Mouse (Mus musculus) cerebellum, postnatal 36 days (tissue): Measurements from ENCODE around the gene Ankrd55.

Experiments
- DNase-seq, 2 experiments: peaks; one replicate each; pipeline ENCODE4 v3.0.0; 2021 to 2022; ENCODE audit warnings: mixed read lengths in 2 of 2

The Ankrd55 gene

DNA sequence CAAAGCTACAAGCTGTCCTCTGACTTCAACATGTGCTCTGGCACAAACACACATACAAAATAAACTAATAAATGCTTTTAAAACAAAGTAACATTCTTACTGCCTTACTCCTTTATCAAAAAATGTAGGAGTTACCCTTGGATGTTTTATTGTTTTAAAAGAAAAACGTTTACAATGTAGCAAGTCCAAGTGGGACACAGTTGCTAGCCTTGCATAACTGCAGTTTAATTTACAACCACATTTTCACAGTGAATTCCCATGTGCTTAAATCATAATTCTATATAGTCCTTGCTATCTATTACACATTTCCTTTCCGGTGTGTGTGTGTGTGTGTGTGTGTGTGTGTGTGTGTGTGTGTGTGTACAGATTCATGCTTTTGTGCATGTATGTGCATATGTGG lies 57.3 kb downstream of the Ankrd55 start:
- no peak for DNase-seq

DNA sequence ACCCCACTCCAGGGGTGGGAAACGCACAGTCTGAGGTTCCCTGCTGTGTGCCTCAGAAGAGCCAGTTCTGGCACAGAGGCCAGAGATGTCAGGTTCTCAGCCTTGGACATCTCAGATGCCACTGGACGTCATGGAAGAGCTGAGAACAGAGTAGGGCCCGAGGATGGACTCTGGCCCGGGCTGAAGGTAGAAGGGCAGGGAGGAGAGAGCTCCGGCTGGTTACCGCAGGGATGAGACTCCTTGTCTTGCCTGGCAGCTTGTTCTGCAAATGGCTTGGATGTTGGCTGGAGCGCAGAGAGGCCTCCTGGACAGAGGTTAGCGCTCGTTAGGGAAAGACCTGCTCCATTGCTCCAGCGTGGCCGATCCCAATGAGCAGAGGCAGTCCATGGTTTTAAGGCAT lies 57.8 kb downstream of the Ankrd55 start:
- DNase-seq: no peak

DNA sequence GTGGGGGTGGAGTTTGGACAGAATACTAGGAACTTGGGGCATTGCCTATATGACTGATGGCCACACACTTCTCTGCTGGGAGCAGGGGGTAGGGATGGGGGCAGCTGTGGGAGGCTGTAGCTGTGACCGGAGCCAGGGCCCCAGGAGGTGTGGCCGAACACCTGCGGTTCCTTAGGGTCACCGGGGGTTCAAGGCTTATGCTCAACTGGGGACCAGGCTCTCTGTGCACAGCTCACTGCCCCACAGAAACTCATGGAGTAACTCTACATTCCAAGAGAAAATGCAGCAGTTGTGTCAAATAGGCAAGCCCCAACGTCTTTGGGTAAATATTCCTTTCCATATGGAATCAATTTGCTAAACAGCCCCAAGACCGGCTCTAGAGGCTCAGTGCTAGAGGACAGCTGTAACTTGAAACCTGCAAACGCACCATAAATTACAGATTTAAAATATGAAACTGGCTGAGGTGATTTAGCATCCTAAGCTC lies 58.5 kb downstream of the Ankrd55 start:
- no peak for DNase-seq

DNA sequence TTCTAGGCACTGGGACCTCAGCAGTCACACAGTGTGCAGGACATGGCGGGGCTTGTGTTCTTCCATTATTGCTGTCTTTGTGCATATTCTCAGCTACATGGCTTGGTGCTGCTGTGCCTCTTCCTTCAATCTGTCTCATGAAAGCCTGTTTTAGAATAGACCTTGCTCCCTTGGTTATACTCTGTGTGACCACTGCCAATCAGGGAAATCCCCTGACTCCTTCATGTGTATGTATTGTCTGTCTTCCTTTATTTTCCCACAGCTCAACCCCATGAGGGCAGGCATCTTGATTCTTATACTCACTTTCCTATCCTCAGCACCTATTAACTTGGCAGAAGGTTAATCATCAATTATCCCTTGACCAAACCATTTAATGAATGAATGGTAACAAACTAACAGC lies 60.0 kb downstream of the Ankrd55 start:
- no peak for DNase-seq

DNA sequence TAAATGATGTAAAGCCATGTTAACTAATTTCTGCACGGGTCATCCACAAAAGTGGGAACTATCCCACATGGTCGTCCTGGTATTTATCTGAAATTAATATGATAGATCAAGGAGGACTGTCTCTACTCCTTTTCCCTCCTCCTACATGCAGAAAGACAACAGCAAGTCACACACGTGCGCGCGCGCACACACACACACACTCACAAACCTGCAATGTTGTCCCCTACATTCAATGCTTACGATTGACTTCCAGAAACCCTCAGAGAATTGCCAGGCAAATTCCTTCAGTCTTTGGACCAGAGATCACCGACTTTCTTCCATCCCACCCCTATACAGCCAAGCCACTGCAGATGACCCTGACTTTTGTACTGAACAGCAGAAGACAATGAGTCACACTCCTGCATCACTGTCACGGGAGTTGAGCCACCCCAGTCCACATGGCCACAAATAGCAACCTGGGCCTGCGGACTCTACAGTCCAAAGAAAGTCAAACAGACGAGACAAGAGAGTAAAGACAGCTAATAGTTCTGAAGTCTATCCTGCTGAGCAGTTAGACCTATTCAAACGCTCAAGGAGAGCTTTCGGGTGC lies 60.7 kb downstream of the Ankrd55 start:
- no peak for DNase-seq

DNA sequence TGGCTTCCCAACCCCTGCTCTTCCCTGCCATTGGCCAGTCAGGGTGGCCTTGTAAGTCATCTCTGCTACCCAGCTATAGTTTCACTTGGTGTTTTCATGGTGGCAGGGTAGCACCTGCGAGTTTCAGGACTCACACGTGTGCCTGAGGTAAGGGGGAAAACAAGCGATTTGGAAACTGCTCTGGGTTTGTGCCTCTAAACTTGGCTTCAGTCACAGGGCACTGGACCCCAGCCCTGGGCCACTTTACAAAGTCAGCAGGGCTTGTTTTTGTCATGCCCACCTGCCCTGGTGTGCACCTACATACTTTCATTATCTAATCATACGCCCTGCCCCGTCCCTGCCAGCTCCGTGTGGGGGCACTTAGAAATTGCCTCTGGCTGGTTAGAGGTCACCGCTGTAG lies 61.2 kb downstream of the Ankrd55 start:
- no peak for DNase-seq

DNA sequence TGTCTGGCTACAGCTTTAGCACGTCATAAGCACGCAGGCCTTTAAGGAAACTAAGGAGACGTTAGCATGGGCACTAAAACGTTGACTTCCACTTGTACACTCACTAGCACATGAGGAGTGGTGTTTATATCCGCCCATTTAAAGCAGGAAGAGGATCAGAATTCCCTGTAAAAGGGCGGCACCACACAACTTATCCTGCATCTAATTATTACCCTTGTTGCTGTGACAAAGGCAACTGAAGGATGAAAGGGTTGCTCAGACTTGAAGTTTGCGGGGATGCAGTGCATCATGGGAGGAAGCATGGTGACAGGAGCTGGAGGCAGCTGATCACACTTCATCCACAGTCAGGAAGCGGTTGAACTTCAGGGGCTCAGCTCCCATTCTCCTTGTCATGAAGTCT lies 63.7 kb downstream of the Ankrd55 start:
- no peak for DNase-seq

DNA sequence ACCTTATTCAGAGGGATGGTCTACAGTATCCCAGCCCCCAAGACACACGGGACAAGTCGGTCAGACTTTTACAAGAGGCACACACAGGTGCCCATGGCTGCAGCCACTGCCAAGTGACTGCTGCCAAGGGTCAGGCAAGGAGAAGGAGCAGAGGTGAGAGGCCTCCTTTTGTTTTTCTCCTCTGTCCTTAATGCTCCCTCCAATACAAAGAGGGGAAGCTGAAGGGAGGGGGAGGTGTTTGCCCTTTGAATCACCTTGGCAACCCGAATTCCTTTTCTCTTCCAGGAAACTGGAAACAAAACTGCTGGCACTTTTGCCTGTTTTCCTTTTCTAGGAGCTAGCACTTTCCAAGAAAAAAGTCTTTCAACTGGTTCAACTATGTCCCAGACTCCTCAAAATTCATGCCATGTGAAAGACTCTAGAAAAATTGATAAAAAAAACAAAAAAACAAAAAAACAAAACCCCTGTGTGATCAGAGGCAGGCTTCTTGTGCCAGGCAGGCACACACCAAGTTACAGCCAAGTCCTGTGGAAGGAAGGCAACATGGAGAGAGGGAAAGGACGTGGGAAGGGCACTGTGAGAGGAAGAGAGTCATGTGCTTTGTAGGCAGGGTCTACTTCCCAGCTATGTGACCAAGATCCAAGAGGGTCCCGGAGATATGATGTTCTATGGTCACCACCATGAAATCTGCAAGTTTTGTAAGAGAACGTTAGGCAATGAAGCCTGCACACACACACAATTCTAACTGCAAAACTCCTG lies 66.0 kb downstream of the Ankrd55 start:
- DNase-seq: no peak

DNA sequence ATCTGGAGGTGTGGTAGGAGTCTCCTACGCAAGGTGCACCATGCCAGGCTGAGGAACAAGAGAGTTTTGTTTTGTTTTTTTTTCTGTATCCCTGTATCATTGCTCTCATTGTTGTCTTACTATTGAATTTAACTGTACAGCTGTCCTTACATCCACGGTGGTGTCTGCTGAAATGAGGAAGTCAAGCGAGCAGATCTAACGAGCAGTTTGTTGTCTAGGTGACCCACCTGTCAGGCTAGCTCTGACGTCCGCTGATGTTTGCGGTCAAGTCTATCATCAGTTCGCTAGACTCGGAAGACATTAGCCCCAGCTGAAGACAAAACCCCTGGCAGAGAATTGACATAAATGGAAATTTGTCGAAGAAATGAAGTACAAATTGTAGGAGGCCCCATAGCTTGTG lies 66.7 kb downstream of the Ankrd55 start:
- no peak for DNase-seq

DNA sequence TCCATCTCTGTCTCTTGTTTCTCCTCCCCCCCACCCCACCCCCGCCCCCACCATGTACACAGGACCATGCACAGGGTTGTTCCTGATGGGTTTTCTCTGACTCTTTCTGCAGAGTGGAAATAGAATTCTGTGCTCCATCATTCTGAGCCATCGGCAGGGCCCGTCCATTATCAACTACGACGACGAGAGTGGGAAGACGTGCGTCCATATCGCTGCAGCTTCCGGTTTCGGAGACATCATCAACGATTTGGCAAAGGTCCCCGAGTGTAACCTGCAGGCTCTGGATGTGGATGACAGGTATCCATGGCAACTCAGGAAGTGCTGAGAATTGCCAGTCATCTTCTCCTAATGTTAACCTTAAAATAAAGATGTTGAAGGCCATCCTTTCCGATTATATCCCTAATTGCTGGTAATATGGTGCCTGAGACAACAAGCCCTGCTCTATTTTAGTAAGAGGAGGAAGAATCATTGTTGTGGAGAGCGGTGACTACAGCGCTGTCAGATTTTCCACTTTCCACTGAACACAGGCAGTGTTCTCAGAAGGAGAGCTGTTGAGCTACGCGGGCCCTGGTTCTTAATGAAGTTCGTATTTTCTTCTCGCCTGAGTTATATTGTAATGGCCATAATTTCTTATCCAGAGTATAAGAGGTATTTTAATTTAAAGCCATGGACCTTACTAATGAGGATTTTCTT lies 67.7 kb downstream of the Ankrd55 start:
- no peak for DNase-seq

DNA sequence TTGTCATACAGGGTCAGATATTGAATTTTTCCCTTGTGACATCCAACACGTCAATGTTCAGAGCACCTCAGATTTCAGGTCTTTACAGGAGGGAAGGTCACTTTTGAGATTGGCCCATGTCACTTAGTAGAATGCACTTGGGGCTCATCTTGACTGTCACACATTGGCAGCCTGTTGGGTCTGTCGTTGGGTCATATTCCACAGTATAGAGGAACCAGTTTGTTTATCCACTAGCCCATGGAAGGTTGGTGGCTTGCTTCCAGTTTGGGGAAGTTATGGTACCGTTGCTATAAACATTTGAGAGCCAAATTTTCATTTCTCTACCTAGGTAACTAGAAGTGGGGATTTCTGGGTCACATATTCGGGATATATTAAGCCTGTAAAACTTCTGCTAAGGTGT lies 73.3 kb downstream of the Ankrd55 start:
- DNase-seq: no peak

DNA sequence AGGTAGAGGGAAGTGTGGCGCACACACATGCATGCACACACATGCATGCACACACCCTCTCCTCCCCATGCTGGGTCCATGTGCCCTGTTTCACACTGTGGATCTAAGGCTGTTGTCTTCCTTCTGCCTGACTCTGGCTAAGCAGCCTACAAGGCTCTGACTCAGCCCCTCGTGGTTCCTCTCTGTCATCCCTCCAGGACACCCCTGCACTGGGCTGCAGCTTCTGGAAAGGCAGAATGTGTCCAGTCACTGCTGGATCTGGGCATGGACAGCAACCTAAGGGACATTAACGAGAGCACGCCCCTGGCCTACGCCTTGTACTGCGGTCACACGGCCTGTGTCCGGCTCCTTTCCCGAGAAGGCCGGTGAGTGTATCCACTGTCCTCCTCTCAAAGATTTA lies 75.0 kb downstream of the Ankrd55 start:
- DNase-seq: no peak

DNA sequence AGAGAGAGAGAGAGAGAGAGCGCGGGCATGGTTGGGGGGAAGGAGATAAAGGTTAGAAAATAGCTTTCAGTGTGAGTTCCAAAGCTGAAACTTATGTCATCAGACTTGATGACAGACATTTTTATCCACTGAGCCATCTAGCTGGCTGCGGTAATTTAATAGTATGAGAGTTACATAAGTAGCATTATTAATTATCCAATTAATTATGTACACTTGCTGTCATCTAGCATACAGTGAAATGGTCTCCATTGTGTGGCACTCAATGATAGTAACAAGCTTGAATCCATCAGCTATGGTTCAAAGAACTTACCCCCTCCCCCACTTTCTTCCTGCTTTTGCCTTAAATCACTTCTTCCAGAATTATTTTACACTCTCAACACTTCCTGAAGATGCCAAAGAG lies 75.5 kb downstream of the Ankrd55 start:
- DNase-seq: no peak

DNA sequence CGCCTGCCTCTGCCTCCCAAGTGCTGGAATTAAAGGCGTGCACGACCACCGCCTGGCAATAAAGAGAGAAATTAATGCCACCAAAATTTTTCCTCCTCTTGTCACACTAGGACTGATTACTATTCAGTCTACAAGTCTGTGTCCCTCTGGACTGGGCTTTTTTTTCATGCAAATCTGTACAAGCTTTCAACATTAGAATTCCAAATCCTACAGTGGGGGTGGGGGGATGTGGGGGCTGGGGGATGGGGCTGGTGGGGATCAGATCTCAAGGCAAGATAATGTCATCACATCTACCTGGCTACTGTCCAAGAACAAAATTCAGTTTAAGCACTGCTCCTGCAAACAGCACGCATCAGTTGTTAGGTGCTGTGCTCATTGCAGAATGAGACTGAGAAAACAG lies 76.4 kb downstream of the Ankrd55 start:
- DNase-seq: no peak

DNA sequence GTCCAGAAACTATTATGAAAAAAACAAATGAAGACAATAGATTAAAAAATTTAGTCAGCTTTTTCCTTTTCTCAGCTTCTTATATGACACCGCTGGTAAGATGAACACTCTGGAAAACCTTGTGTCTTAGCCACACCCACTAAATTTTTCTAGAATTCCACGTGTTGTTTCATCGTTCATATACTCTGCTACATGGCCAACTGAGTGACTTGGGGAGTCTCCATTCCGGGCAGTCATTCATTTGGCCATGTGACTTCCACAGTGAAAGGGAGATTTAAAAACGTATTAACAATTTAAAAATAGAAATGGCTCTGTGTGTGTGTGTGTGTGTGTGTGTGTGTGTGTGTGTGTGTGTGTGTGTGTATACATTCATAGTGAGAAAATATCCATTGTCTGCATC lies 77.1 kb downstream of the Ankrd55 start:
- DNase-seq: no peak

DNA sequence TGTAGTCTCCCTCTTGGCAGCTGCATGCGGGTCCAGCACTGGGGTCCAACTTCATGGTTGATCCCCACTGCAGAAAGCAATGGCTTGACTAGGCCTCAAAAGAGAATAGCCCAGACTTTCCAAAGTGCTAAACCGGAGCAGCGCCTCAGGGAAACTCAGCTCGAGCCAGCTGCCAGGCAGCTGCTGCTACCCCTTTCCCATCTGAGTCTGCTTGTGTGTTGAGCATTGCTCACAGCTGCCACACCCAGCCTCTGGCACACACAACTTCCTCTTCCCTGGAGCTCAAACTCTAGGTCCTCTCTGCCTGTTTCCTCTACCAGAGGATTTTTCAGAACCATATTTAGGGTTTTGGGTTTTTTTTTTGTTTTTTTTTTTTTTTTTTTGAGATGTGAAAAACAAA lies 77.5 kb downstream of the Ankrd55 start:
- no peak for DNase-seq

DNA sequence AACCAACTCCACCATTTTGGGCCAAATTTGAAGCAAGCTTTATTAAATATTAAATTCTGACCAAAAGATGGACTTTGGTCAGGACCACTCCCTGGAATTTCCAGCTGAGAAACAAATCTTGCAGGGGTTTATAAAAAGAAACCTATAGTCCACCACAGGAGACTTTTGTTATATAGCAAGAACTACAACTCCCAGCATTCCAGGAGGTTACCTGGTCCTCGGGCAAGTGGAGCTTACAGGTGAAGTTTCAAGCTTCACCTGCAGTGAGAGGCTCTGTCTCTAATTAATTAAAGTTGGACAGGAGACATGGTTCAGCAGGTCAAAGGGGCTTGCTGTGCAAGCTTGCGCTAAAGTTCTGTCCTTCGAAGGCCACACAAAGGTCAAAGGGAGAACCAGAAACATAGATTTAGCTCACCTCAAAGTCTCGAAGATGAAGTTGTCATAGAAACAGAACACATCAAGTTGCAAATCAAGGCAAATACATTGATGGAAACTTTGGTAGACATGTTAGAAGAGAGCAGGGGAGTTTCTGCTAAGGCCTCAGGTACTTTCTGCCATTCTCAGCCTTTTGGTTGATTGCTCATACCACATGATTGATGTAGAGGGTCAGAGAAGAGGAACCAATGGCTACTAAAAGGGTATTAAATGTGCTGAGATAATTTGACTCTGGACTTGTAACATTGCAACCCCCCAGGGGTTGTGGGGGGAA lies 78.2 kb downstream of the Ankrd55 start:
- DNase-seq: no peak

DNA sequence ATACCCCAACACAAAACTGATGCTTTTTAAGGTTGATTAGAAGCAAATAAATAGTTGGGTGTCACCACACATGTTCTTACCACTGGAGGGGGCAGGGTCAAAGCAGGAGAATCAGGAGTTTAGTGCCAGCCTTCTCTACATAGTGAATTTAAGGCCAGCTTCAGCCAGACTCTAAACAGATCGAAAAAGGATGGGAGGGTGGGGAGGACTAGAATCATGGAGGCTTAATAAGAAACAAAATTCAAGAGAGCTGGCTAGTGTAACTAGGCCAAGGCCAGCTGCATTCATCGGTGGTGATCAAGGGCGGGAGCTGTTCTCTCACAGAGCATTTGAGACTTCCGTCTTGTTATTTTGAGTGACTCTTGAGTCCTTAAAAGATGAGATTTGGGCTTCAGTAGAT lies 83.5 kb downstream of the Ankrd55 start:
- DNase-seq: no peak

DNA sequence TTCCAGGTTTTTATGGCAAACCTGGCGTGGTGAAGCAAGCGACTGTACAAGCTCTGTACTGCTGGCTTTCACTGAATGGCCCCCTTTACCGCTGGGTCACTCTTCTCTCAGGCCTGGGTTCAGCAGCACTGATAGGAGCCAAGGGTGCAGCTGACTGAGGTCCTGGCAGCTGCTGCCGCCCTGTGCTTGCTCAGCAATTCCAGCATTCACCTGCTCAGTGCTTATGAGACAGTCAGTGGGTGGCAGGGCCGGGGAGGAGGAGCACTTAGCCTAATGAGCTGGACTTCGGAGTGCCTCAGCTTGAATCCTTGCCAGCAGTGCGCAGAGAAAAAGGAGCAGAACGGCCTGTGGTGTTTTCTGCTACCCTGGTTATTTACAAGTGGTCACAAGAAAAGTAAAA lies 87.5 kb downstream of the Ankrd55 start:
- peak in 1 of 2 experiments; percentile 9 for DNase-seq

DNA sequence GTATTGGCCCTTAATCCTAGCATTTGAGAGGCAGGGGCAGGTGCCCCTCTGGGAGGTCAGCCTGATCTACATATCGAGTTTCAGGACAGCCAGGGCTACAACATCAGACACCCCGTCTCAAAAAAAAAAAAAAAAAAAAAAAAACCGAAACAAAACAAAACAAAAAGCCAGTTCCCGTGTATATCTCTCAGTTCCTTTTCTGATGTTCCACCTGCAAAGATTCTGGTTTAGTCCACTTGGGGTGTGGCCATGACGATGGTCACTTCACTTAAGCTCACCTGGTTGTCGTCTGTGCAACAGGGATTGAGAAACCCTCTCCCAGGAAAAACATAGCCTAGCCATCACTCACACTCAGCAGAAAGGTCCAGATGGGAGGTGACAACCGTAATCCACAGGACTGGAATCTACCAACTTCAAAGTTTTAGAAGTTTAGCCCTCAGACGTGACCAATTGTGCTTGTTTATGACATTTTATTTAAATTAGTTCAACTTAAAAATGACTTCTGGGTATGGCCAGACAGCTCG lies 90.6 kb downstream of the Ankrd55 start:
- DNase-seq: no peak

DNA sequence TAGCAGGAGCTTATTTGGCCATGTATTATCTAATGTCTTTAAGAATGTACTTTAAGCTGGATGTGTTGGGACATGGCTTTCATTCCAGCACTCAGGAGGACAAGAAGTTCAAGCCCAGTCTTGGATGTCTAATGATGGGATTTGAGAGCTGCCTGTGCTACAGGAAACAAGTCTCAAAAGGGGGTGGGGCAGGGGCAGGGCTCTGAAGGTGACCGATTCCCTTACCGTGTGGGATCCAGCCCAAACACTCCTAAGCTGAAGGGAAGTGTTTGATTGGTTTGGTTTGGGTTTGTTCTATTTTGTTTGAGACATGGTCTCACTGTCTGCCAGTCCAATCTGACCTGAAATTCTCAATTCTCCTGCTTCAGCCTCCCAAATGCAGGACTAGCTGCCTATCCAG lies 93.2 kb downstream of the Ankrd55 start:
- DNase-seq: no peak

DNA sequence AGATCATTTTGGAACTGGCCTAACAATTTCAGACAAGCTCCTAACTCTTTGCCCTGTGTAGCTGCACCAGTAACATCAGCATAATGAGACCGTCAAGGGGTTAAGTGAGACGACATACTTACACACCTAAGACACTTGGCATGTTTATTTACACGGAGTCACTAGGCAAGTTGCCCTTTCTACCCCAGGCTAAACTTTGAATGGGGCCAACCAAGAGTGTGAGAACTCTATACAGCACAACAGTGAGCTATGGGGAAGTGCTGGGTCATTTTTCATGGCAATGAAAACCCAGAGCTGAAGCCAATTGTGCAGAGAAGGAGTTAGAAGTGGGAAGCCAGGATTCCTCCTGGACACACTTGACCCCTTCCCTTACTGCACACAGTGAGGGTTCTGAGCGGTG lies 94.2 kb downstream of the Ankrd55 start:
- no peak for DNase-seq

DNA sequence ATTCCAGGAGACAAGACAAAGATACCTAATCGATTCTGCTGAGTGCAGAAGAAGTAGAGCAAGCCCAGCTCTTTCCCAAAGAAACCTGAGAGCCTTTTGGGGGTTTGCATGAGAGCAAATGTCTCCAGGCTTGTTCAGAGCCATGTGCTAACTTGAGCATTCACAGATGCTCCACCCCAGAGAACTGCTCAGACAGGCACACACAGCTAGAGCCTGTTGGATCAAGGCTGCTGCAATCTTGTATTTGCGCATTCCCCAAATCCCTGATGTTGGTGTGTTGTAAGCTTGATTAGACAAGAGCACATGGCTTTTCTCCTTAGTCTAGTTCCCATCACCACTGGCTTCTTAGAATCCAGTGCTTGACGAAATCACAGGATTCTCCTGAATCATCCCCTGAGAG lies 94.7 kb downstream of the Ankrd55 start:
- DNase-seq: no peak
